Mouse (Mus musculus): ENCODE results near the gene Mgme1. TPM values are rescaled to one million over a fixed set of nuclear protein-coding genes. Genes with fewer than 3 reads are reported as not detected.

Gene Mgme1
- polyA plus RNA-seq, 1 experiment, result 4.7 TPM

GRCm38 (mm10) chr2:144311372-144311771 lies 40.9 kb downstream of the Mgme1 start:
- Histone ChIP-seq H3K36me3 (ENCODE audit: control insufficient read depth, insufficient read depth, low read length) (no peaks in the 10 kb centered on the region), H3K27ac (ENCODE audit: control insufficient read depth, insufficient read depth, low read length) (no peak overlapping the region), H3K4me1 (replicated peaks; ENCODE audit: control insufficient read depth, insufficient read depth, low read length) (no peaks in the 10 kb centered on the region), H3K27me3 (ENCODE audit: control insufficient read depth, insufficient read depth, low read length) (no peaks in the 10 kb centered on the region), H3K4me3 (ENCODE audit: control insufficient read depth, insufficient read depth, low read length) (no peak overlapping the region)
- no peak for DNase-seq
- WGBS, result 95% methylated on average over 2 of the region's 2 CpGs
- no peak for TF ChIP-seq CTCF (IDR thresholded peaks at IDR 0.05; ENCODE audit: borderline replicate concordance, control insufficient read depth, extremely low read depth, insufficient read depth, low read length, poor library complexity)
- no peak for TF ChIP-seq POLR2A (IDR thresholded peaks at IDR 0.05; ENCODE audit: control insufficient read depth, extremely low read depth, insufficient read depth, low read length, poor library complexity)

GRCm38 (mm10) chr2:144324218-144324617 lies 53.8 kb downstream of the Mgme1 start:
- H3K36me3 ChIP-seq (ENCODE audit: control insufficient read depth, insufficient read depth, low read length), result no peaks in the 10 kb centered on the region
- WGBS, result 82% methylated on average over 3 of the region's 3 CpGs
- no peak overlapping the region for H3K4me3 ChIP-seq (ENCODE audit: control insufficient read depth, insufficient read depth, low read length)
- no peak for DNase-seq
- no peak overlapping the region for H3K27ac ChIP-seq (ENCODE audit: control insufficient read depth, insufficient read depth, low read length)
- no peak for TF ChIP-seq CTCF (IDR thresholded peaks at IDR 0.05; ENCODE audit: borderline replicate concordance, control insufficient read depth, extremely low read depth, insufficient read depth, low read length, poor library complexity)
- no peak for TF ChIP-seq POLR2A (IDR thresholded peaks at IDR 0.05; ENCODE audit: control insufficient read depth, extremely low read depth, insufficient read depth, low read length, poor library complexity)
- no peaks in the 10 kb centered on the region for H3K4me1 ChIP-seq (replicated peaks; ENCODE audit: control insufficient read depth, insufficient read depth, low read length)
- H3K27me3 ChIP-seq (ENCODE audit: control insufficient read depth, insufficient read depth, low read length), result peaks cover 1% of the 10 kb centered on the region; the same call in 1 of the 2 replicates

GRCm38 (mm10) chr2:144329451-144329850 lies 59.0 kb downstream of the Mgme1 start:
- DNase-seq, result no peak
- no peaks in the 10 kb centered on the region for H3K36me3 ChIP-seq (ENCODE audit: control insufficient read depth, insufficient read depth, low read length)
- TF ChIP-seq POLR2A (IDR thresholded peaks at IDR 0.05; ENCODE audit: control insufficient read depth, extremely low read depth, insufficient read depth, low read length, poor library complexity) (no peak), CTCF (IDR thresholded peaks at IDR 0.05; ENCODE audit: borderline replicate concordance, control insufficient read depth, extremely low read depth, insufficient read depth, low read length, poor library complexity) (no peak)
- no peak overlapping the region for H3K4me3 ChIP-seq (ENCODE audit: control insufficient read depth, insufficient read depth, low read length)
- H3K27ac ChIP-seq (ENCODE audit: control insufficient read depth, insufficient read depth, low read length), result no peak overlapping the region
- H3K27me3 ChIP-seq (ENCODE audit: control insufficient read depth, insufficient read depth, low read length), result peaks cover 23% of the 10 kb centered on the region
- 16% methylated on average over 10 of the region's 10 CpGs for WGBS
- 0 out of 2 replicates have a peak, but pooled peaks cover 6% of the 10 kb centered on the region for H3K4me1 ChIP-seq (replicated peaks; ENCODE audit: control insufficient read depth, insufficient read depth, low read length)

GRCm38 (mm10) chr2:144329937-144330336 lies 59.5 kb downstream of the Mgme1 start:
- Histone ChIP-seq H3K27me3 (ENCODE audit: control insufficient read depth, insufficient read depth, low read length) (peaks cover 23% of the 10 kb centered on the region), H3K27ac (ENCODE audit: control insufficient read depth, insufficient read depth, low read length) (no peak overlapping the region), H3K36me3 (ENCODE audit: control insufficient read depth, insufficient read depth, low read length) (no peaks in the 10 kb centered on the region), H3K4me3 (ENCODE audit: control insufficient read depth, insufficient read depth, low read length) (no peak overlapping the region), H3K4me1 (replicated peaks; ENCODE audit: control insufficient read depth, insufficient read depth, low read length) (0 out of 2 replicates have a peak, but pooled peaks cover 6% of the 10 kb centered on the region)
- DNase-seq, result no peak
- TF ChIP-seq CTCF (IDR thresholded peaks at IDR 0.05; ENCODE audit: borderline replicate concordance, control insufficient read depth, extremely low read depth, insufficient read depth, low read length, poor library complexity) (no peak), POLR2A (IDR thresholded peaks at IDR 0.05; ENCODE audit: control insufficient read depth, extremely low read depth, insufficient read depth, low read length, poor library complexity) (no peak)
- WGBS, result 16% methylated on average over 10 of the region's 10 CpGs

GRCm38 (mm10) chr2:144330352-144330959 lies 60.0 kb downstream of the Mgme1 start:
- TF ChIP-seq CTCF (IDR thresholded peaks at IDR 0.05; ENCODE audit: borderline replicate concordance, control insufficient read depth, extremely low read depth, insufficient read depth, low read length, poor library complexity) (no peak), POLR2A (IDR thresholded peaks at IDR 0.05; ENCODE audit: control insufficient read depth, extremely low read depth, insufficient read depth, low read length, poor library complexity) (no peak)
- DNase-seq, result no peak
- Histone ChIP-seq H3K36me3 (ENCODE audit: control insufficient read depth, insufficient read depth, low read length) (no peaks in the 10 kb centered on the region), H3K27ac (ENCODE audit: control insufficient read depth, insufficient read depth, low read length) (no peak overlapping the region), H3K4me1 (replicated peaks; ENCODE audit: control insufficient read depth, insufficient read depth, low read length) (0 out of 2 replicates have a peak, but pooled peaks cover 6% of the 10 kb centered on the region), H3K4me3 (ENCODE audit: control insufficient read depth, insufficient read depth, low read length) (peak overlapping the region; percentile 15; the same call in 1 of the 2 replicates), H3K27me3 (ENCODE audit: control insufficient read depth, insufficient read depth, low read length) (peaks cover 25% of the 10 kb centered on the region)
- 3% methylated on average over 41 of the region's 41 CpGs for WGBS

Other genes starting within 250 kb of the Mgme1 start
- gene Banf2, start 237.6 kb upstream of the Mgme1 start, polyA plus RNA-seq (2012; rRNA removed), result not detected in 2 replicates
- gene Snx5, start 243 bp downstream of the Mgme1 start, polyA plus RNA-seq (2012; rRNA removed), result 71.0 and 73.5 TPM in 2 replicates
- 0.71 and 0.93 TPM in 2 replicates for gene Ovol2, start 61.5 kb downstream of the Mgme1 start, polyA plus RNA-seq (2012; rRNA removed)
- gene Kat14, start 98.3 kb downstream of the Mgme1 start, polyA plus RNA-seq (2012; rRNA removed), result 30.2 and 34.8 TPM in 2 replicates
- not detected in 2 replicates for gene Pet117, start 98.3 kb downstream of the Mgme1 start, polyA plus RNA-seq (2012; rRNA removed)

Data from thymus, adult 2 months (tissue).